Mouse (Mus musculus): ENCODE results near the gene Sbno2.

Sbno2 gene

GRCm38 (mm10) chr10:80141786-80142529 is 36.6 kb upstream of the Sbno2 start:
- DNase-seq (ENCODE audit: low spot score): peak; percentile 96

- peak; percentile 95 for DNase-seq (ENCODE audit: low spot score)
Observed at GRCm38 (mm10) chr10:80141243-80141642, 35.9 kb upstream of the Sbno2 start.

GRCm38 (mm10) chr10:80140666-80141035 is 35.3 kb upstream of the Sbno2 start, which contains the start of gene Cbarp:
Gene Cbarp (minus strand): TSS chr10:80140835.
- no peak for DNase-seq (ENCODE audit: low spot score)

- DNase-seq (ENCODE audit: low spot score): no peak
Observed at GRCm38 (mm10) chr10:80139975-80140665, 34.7 kb upstream of the Sbno2 start.

- DNase-seq (ENCODE audit: low spot score): no peak
Observed at GRCm38 (mm10) chr10:80139439-80139775, 34.0 kb upstream of the Sbno2 start.

- peak; percentile 73 for DNase-seq (ENCODE audit: low spot score)
Observed at GRCm38 (mm10) chr10:80138553-80139438, 33.4 kb upstream of the Sbno2 start, which contains the start of gene Atp5d. Gene Atp5d (plus strand): TSS chr10:80138632.

- no peak for DNase-seq (ENCODE audit: low spot score)
Observed at GRCm38 (mm10) chr10:80137626-80138552, 32.5 kb upstream of the Sbno2 start.

DNA sequence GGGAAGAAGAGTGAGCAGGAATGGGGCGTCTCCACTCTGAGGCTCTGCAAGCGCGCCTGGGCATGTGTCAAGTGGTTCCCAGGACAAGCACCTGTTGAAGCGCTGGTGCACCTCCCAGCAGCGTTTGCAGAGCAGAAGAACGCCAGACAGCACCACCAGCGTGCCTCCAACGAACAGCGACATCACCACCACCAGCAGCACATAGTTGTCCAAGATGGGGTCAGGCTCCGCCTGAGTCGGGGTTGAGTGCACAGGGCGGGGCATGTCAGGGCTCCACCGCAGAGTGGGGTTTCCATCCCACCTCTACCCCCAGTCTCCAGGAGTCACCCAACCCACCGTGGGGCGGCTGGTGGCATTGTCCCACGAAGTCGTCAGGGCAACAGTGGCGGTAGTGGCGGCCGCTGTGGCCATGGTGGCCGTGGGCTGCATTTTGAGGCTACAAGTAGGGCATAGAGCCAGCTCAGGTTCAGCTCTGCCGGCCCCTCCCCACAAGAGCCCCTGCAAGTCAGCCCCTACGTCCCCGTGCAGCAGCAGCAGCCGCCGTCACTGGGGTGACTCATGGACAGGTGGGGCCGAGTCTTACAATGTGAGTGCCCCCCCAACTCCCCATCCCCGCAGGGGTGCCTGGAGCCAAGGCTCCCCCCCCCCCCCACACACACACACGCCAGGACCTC is 31.7 kb upstream of the Sbno2 start:
- DNase-seq (ENCODE audit: low spot score): no peak

DNA sequence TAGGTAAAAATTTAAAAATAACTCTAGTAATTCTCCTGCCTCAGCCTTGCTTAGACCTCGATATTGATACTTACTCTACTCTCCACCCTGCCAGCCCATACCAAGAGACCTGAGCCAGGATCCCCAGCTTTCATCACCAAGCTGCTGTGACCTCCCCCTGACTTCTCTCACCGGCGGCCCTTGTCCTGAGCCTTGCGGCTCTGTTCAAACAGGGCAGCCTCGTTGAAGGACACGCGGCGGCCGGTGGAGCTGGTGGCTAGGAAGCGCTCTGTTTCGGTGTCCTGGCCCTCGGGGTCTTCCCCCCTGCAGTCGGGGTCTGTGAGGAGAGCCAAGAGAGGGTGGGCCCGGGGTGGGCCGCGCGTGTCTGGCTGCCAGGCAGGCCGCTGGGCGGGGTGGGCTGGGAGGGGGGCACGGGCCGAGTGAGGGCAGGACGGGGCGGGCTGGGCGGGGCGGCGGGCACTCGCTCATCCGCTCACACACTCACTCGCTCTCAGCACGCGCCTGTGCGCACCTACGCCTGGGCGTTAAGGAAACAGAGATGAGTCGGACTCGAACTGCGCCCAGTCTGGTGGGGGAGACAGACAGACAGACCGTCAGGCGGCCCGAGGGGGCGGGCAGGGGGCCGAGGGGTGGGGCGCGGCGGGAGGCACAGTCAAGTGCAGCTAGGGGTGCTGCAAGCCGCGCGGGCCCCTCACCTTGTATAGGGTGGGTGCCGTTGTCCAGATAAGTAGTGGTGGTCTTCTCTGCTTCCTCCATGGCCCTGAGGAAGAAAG is 31.0 kb upstream of the Sbno2 start:
- DNase-seq (ENCODE audit: low spot score): no peak

- no peak for DNase-seq (ENCODE audit: low spot score)
Observed at GRCm38 (mm10) chr10:80135641-80136040, 30.3 kb upstream of the Sbno2 start.

DNA sequence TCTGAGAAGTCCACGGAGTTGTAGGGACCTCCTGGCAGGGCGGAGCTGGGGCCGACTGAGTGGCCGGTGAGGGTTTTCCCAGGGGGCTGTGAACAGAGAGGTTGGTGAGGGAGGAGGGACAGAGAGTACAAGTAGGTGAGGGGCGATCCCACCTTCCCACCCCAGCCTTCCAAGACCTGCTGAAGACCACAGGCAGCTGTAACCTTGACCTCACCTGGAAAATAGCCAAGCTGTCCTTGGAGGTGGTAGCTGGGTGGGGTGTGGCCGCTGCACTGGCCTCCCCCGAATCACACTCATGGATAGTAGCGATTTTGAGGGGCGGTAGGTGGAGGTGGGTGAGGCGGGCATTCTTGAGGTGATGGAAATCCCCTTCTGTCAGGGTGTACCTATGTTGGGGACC is 29.8 kb upstream of the Sbno2 start:
- DNase-seq (ENCODE audit: low spot score): no peak

- DNase-seq (ENCODE audit: low spot score): no peak
Observed at GRCm38 (mm10) chr10:80134421-80134820, 29.1 kb upstream of the Sbno2 start.

- no peak for DNase-seq (ENCODE audit: low spot score)
Observed at GRCm38 (mm10) chr10:80133226-80133849, 28.0 kb upstream of the Sbno2 start.

DNA sequence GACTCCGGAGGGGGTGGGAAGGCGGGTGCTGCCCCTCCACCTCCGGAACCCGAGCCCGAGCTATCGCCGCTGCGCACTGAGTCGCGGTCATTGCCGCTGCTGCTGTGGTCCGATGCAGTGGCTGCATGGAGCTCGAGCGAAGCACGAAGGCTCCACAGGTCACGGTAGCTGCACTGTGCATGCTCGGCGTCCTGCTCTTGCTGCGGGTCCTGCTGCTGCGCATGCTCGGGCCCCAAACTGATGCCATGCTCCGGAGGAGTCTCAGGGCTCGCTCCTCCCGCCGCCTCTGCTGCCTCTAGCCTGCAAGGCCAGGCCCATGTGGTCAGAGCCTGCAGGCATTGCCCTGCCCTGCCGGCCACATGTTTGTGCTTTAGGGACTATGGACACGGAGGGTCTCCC is 26.6 kb upstream of the Sbno2 start:
- DNase-seq (ENCODE audit: low spot score): no peak

GRCm38 (mm10) chr10:80131316-80131951 is 26.1 kb upstream of the Sbno2 start:
- DNase-seq (ENCODE audit: low spot score): no peak

DNA sequence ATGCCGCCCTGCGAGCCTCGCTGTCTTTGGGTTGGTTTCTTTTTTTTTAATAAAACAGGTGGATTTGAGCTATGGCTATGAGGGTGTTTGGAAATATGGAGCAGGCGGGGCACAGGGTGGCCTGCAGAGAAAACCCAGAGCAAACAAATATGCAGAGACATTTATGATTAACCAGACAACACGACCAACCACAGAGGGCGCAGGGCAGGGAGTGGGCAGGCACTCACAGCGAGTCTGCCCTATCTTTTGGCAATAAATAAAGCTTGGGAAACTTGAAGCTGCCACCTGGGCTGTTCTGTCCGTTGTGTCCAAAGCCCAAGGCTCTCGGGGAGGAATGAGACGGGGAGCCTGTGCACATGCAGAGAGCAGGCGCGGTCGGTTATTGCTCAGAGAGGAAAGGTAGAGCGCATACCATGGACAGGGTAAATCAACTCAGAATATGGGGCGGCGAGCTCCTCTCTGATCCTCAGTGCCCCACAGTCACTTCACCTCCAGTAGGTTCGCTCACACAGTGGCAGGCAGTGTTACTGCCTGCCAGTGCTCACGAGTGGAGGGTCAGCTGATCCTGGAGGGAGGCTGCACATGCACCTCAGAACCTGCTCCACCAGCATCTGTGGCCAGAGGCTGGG is 25.1 kb upstream of the Sbno2 start:
- no peak for DNase-seq (ENCODE audit: low spot score)

GRCm38 (mm10) chr10:80129846-80130245 is 24.5 kb upstream of the Sbno2 start:
- no peak for DNase-seq (ENCODE audit: low spot score)

GRCm38 (mm10) chr10:80127920-80128319 is 22.5 kb upstream of the Sbno2 start:
- DNase-seq (ENCODE audit: low spot score): no peak

Data from yolk sac, embryonic 10.5 days (tissue).